Mouse (Mus musculus) mature B cell (primary cell): ENCODE results near the gene Mag.

Experiments
- in situ Hi-C: fragments of 300-500 bp; cut with MboI; formaldehyde crosslinking; loops from 2 replicates; pipeline ENCODE4 v1.14.3; 2019

The Mag gene

DNA sequence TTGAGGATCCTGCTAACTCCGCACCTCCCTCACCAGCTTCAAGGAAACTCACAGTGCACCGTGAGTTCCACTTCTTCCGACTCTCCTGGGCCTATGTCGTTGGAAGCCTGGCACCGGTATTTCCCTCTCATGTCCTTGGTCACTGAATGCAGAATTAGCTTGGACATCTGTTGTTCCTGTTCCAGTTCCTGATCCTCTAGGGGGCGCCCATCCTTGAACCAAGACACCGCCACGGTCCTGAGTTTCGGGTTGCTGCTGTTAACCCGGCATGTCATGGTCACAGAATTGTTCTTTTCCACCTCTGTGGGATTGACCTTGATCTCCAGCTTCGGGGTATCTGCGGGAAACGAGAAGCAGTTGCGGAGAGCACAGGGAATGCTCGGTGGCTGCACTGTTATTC is 41.6 kb downstream of the Mag start:
- in situ Hi-C loops: no loop called here

DNA sequence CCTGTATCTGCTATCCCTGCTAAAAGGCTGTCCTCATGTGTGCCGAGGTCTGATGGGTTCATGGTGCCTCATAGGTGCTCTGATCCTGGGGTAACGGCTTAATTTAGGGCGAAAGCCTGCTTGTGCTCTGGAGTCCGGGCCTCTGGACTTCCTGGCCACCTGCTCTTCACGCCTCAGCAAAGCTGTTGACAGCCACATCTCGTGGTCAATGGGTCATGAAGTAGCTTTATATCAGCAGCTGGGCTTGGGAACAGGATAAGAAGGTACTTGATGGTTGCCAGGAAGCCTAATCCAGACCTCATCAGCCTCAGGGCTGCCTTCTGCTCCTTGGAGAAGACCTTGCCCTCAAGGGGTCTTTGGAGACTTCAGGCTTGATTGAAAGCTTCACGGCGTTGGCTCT is 51.3 kb downstream of the Mag start:
- in situ Hi-C loops: no loop called here

DNA sequence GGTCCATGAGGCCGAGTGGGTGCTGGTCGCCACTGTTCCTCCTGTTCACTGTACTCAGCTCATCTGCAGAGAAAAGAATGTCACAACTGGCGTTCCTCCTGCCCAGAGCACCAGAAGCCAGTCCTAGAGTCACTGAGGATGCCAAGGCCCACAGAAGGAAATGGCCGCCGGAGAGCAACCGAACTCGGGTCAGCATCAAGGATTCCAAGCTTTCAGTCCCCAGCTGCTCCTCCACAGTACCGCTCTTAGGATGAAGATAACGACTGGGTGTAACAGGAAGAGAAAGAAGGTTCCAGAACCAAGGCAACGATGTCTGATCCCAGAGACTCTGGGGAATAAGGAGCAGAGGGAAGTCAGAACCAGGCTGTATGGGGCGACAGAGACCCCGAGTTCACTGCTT is 53.2 kb downstream of the Mag start, which contains the start of gene Ffar1:
Gene Ffar1, minus strand, starts transcription at position 101 of the 400 bp plus-strand sequence.
- in situ Hi-C loops: no loop called here

GRCm38 (mm10) chr7:30859635-30860402 is 54.9 kb downstream of the Mag start:
- in situ Hi-C loops: no loop called here

GRCm38 (mm10) chr7:30859290-30859634 is 55.4 kb downstream of the Mag start:
- in situ Hi-C loops: no loop called here

- in situ Hi-C loops: no loop called here
These were observed 56.9 kb downstream of the Mag start for GRCm38 (mm10) chr7:30857746-30858145.

DNA sequence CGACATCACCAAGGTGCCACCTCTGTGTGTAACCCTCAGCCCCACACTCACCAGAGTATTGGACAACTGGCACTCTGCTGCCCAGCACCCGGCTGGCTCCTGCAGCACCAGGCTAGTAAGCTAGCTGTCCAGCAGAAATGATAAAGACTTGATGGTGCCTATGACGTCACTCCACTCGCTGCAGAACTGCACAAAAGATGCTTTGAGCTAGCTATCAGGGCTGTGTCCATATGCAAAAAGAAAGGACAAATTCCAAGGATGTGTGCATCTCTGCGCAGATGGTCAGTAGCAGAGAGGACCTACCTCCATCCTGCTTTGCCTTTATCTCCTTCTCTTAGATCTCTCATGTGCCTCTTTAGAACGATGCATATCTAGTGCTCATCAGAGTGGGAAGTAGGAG is 58.6 kb downstream of the Mag start, which contains the start of gene Ffar3:
Gene Ffar3, minus strand, starts transcription at position 101 of the 400 bp plus-strand sequence.
- in situ Hi-C loops: no loop called here

- in situ Hi-C loops: no loop called here
These were observed 63.3 kb downstream of the Mag start for GRCm38 (mm10) chr7:30851421-30851820.
